Mouse (Mus musculus): ENCODE results near the gene 2210011C24Rik.
"Not testable (repeated sequence)": the region's sequence is repeated elsewhere in the genome, so short reads cannot be mapped to it uniquely, and the experiment has no call there.

The 2210011C24Rik gene

GRCm38 (mm10) chr8:83995973-83996372 is 16.0 kb downstream of the 2210011C24Rik start:
- no peak for DNase-seq (ENCODE audit: extremely low read depth, low read depth)

GRCm38 (mm10) chr8:83994030-83994429 is 17.9 kb downstream of the 2210011C24Rik start:
- no peak for DNase-seq (ENCODE audit: extremely low read depth, low read depth)

GRCm38 (mm10) chr8:83992488-83992887 is 19.5 kb downstream of the 2210011C24Rik start:
- no peak for DNase-seq (ENCODE audit: extremely low read depth, low read depth)

- DNase-seq (ENCODE audit: extremely low read depth, low read depth), result no peak
These were observed 21.8 kb downstream of the 2210011C24Rik start for GRCm38 (mm10) chr8:83990170-83990569.

GRCm38 (mm10) chr8:83989243-83989642 is 22.7 kb downstream of the 2210011C24Rik start:
- peak; percentile 50 for DNase-seq (ENCODE audit: extremely low read depth, low read depth)

- not testable (repeated sequence) for DNase-seq (ENCODE audit: extremely low read depth, low read depth)
These were observed 28.7 kb downstream of the 2210011C24Rik start for GRCm38 (mm10) chr8:83983222-83983621.

- no peak for DNase-seq (ENCODE audit: extremely low read depth, low read depth)
These were observed 29.5 kb downstream of the 2210011C24Rik start for GRCm38 (mm10) chr8:83982449-83982848.

GRCm38 (mm10) chr8:83981533-83981932 is 30.4 kb downstream of the 2210011C24Rik start:
- no peak for DNase-seq (ENCODE audit: extremely low read depth, low read depth)

GRCm38 (mm10) chr8:83980845-83981244 is 31.1 kb downstream of the 2210011C24Rik start:
- DNase-seq (ENCODE audit: extremely low read depth, low read depth), result no peak

- DNase-seq (ENCODE audit: extremely low read depth, low read depth), result no peak
These were observed 31.7 kb downstream of the 2210011C24Rik start for GRCm38 (mm10) chr8:83980250-83980649.

GRCm38 (mm10) chr8:83978200-83978599 is 33.8 kb downstream of the 2210011C24Rik start:
- DNase-seq (ENCODE audit: extremely low read depth, low read depth), result no peak

- no peak for DNase-seq (ENCODE audit: extremely low read depth, low read depth)
These were observed 34.3 kb downstream of the 2210011C24Rik start for GRCm38 (mm10) chr8:83977646-83978045.

- no peak for DNase-seq (ENCODE audit: extremely low read depth, low read depth)
These were observed 35.1 kb downstream of the 2210011C24Rik start for GRCm38 (mm10) chr8:83976779-83977350.

- DNase-seq (ENCODE audit: extremely low read depth, low read depth), result no peak
These were observed 35.8 kb downstream of the 2210011C24Rik start for GRCm38 (mm10) chr8:83976101-83976630.

GRCm38 (mm10) chr8:83974521-83974920 is 37.5 kb downstream of the 2210011C24Rik start:
- DNase-seq (ENCODE audit: extremely low read depth, low read depth), result no peak

- DNase-seq (ENCODE audit: extremely low read depth, low read depth), result no peak
These were observed 38.6 kb downstream of the 2210011C24Rik start for GRCm38 (mm10) chr8:83973161-83974031.

- peak; percentile 95 for DNase-seq (ENCODE audit: extremely low read depth, low read depth)
These were observed 39.5 kb downstream of the 2210011C24Rik start, which contains the start of gene Prkaca for GRCm38 (mm10) chr8:83972150-83973120. TSS of gene Prkaca (plus strand) at chr8:83972993.

GRCm38 (mm10) chr8:83971661-83972060 is 40.3 kb downstream of the 2210011C24Rik start:
- no peak for DNase-seq (ENCODE audit: extremely low read depth, low read depth)

GRCm38 (mm10) chr8:83971121-83971520 is 40.9 kb downstream of the 2210011C24Rik start:
- DNase-seq (ENCODE audit: extremely low read depth, low read depth), result no peak

- no peak for DNase-seq (ENCODE audit: extremely low read depth, low read depth)
These were observed 44.3 kb downstream of the 2210011C24Rik start for GRCm38 (mm10) chr8:83967701-83968100.
